Mouse (Mus musculus) lung, embryonic 14.5 days (tissue): ENCODE data around the gene Ptprb. TPM values are rescaled to one million over a fixed set of nuclear protein-coding genes. Genes with fewer than 3 reads are reported as not detected.

Experiments used
- ATAC-seq: fragments of 200-750 bp; cut with Nextera tagmentation; 2 replicates; pipeline ENCODE4 v1.8.0; 2017; ENCODE audit warnings: mild to moderate bottlenecking, moderate TSS enrichment, moderate library complexity; ENCODE audit not compliant: insufficient read depth
- DNase-seq: peaks from one replicate; pipeline ENCODE4 v3.0.0-alpha.2; 2015
- H3K27ac ChIP-seq: fragments of 300-500 bp; sonication (generic); 2 replicates; pipeline ENCODE4 v1.5.1; 2014; ENCODE audit warnings: low read depth, mild to moderate bottlenecking, moderate library complexity
- H3K27me3 ChIP-seq: fragments of 300-500 bp; sonication (generic); 2 replicates; pipeline ENCODE4 v1.6.1; 2014; ENCODE audit warnings: low read length, control low read depth; ENCODE audit not compliant: insufficient read depth
- H3K36me3 ChIP-seq: fragments of 300-500 bp; sonication (generic); 2 replicates; pipeline ENCODE4 v1.6.1; 2014; ENCODE audit warnings: control low read depth; ENCODE audit not compliant: insufficient read depth
- H3K4me1 ChIP-seq: fragments of 300-500 bp; sonication (generic); 2 replicates; pipeline ENCODE4 v1.6.1; 2014; ENCODE audit warnings: antibody characterized with exemption, control low read depth; ENCODE audit not compliant: insufficient read depth
- H3K4me2 ChIP-seq: fragments of 300-500 bp; sonication (generic); 2 replicates; pipeline ENCODE4 v1.6.1; 2014; ENCODE audit warnings: mild to moderate bottlenecking
- H3K4me3 ChIP-seq: fragments of 300-500 bp; sonication (generic); 2 replicates; pipeline ENCODE4 v1.5.1; 2014; ENCODE audit warnings: low read depth, low read length
- H3K9ac ChIP-seq: fragments of 300-500 bp; sonication (generic); 2 replicates; pipeline ENCODE4 v1.6.1; 2014
- H3K9me3 ChIP-seq: fragments of 300-500 bp; sonication (generic); 2 replicates; pipeline ENCODE4 v1.6.1; 2016; ENCODE audit warnings: low read depth, low read length, control low read depth
- CTCF ChIP-seq: IDR thresholded peaks from 2 replicates; pipeline ENCODE4 v1.5.1; 2016; ENCODE audit warnings: antibody characterized with exemption, low read depth
- WGBS: fragments of 180-500 bp; shearing (Covaris S2); extraction: QIAGEN DNeasy Blood & Tissue Kit; methylation state at CpG from one replicate; pipeline ENCODE4 v1.1.7; 2014; 5-methylcytosine and 5-hydroxymethylcytosine counted together
- polyA plus RNA-seq: library from polyadenylated mRNA; unstranded; fragments of >200 nt; fragmentation: Nextera tagmentation; extraction: Ambion mirVana; gene quantifications from 2 replicates; pipeline ENCODE4 v1.2.1, GENCODE M21; 2014

Ptprb gene
- polyA plus RNA-seq, 1 experiment from 2014 or later, result 12.5 TPM

GRCm38 (mm10) chr10:116393790-116394475 lies 118.6 kb downstream of the Ptprb start:
- no peak for TF ChIP-seq CTCF
- 60% methylated on average over 9 of the region's 9 CpGs for WGBS
- H3K36me3 ChIP-seq, result no peaks in the 10 kb centered on the region
- no peak overlapping the region for H3K27ac ChIP-seq
- no peak overlapping the region for H3K4me3 ChIP-seq
- H3K4me2 ChIP-seq, result no peak overlapping the region
- no peak overlapping the region for H3K9ac ChIP-seq
- no peaks in the 10 kb centered on the region for H3K27me3 ChIP-seq
- ATAC-seq, result no peak
- no peaks in the 10 kb centered on the region for H3K9me3 ChIP-seq
- peak; percentile 67 for DNase-seq
- no peaks in the 10 kb centered on the region for H3K4me1 ChIP-seq

- no peak overlapping the region for H3K4me2 ChIP-seq
- no peak overlapping the region for H3K9ac ChIP-seq
- H3K27ac ChIP-seq, result no peak overlapping the region
- WGBS, result 37% methylated on average over 4 of the region's 4 CpGs
- H3K27me3 ChIP-seq, result no peaks in the 10 kb centered on the region
- H3K9me3 ChIP-seq, result no peaks in the 10 kb centered on the region
- no peaks in the 10 kb centered on the region for H3K36me3 ChIP-seq
- no peaks in the 10 kb centered on the region for H3K4me1 ChIP-seq
- ATAC-seq (0 out of 2 replicates have a peak, but pooled peaks have one; percentile 44), DNase-seq (peak; percentile 20)
- no peak for TF ChIP-seq CTCF
- no peak overlapping the region for H3K4me3 ChIP-seq
Observed at GRCm38 (mm10) chr10:116394585-116394984, 119.3 kb downstream of the Ptprb start.

- WGBS, result 72% methylated on average over 5 of the region's 5 CpGs
- no peak overlapping the region for H3K4me2 ChIP-seq
- H3K27me3 ChIP-seq, result no peaks in the 10 kb centered on the region
- no peak for TF ChIP-seq CTCF
- H3K4me3 ChIP-seq, result no peak overlapping the region
- no peak overlapping the region for H3K9ac ChIP-seq
- no peak for DNase-seq
- no peaks in the 10 kb centered on the region for H3K36me3 ChIP-seq
- ATAC-seq, result no peak
- no peaks in the 10 kb centered on the region for H3K9me3 ChIP-seq
- no peak overlapping the region for H3K27ac ChIP-seq
- H3K4me1 ChIP-seq, result no peaks in the 10 kb centered on the region
Observed at GRCm38 (mm10) chr10:116396279-116396678, 121.0 kb downstream of the Ptprb start.

- H3K36me3 ChIP-seq, result no peaks in the 10 kb centered on the region
- no peak overlapping the region for H3K4me3 ChIP-seq
- H3K27ac ChIP-seq, result no peak overlapping the region
- H3K27me3 ChIP-seq, result no peaks in the 10 kb centered on the region
- no peaks in the 10 kb centered on the region for H3K4me1 ChIP-seq
- 84% methylated on average over 13 of the region's 13 CpGs for WGBS
- DNase-seq (no peak), ATAC-seq (no peak)
- no peak for TF ChIP-seq CTCF
- no peak overlapping the region for H3K4me2 ChIP-seq
- H3K9me3 ChIP-seq, result no peaks in the 10 kb centered on the region
- no peak overlapping the region for H3K9ac ChIP-seq
Observed at GRCm38 (mm10) chr10:116396966-116397365, 121.6 kb downstream of the Ptprb start.

GRCm38 (mm10) chr10:116397573-116397972 lies 122.2 kb downstream of the Ptprb start:
- Histone ChIP-seq H3K9ac (peak overlapping the region; percentile 26; the same call in 1 of the 2 replicates), H3K4me1 (no peaks in the 10 kb centered on the region), H3K36me3 (no peaks in the 10 kb centered on the region), H3K27ac (no peak overlapping the region), H3K9me3 (no peaks in the 10 kb centered on the region), H3K27me3 (no peaks in the 10 kb centered on the region), H3K4me3 (no peak overlapping the region), H3K4me2 (peak overlapping the region; percentile 52)
- WGBS, result 36% methylated on average over 14 of the region's 14 CpGs
- DNase-seq, result peak; percentile 21
- no peak for TF ChIP-seq CTCF
- ATAC-seq, result peak; percentile 50; the same call in 1 of the 2 replicates

GRCm38 (mm10) chr10:116397973-116398372 lies 122.7 kb downstream of the Ptprb start:
- H3K9ac ChIP-seq, result peak overlapping the region; percentile 26; the same call in 1 of the 2 replicates
- ATAC-seq, result no peak
- no peak overlapping the region for H3K4me3 ChIP-seq
- H3K4me2 ChIP-seq, result peak overlapping the region; percentile 52
- no peaks in the 10 kb centered on the region for H3K36me3 ChIP-seq
- TF ChIP-seq CTCF, result no peak
- H3K4me1 ChIP-seq, result no peaks in the 10 kb centered on the region
- H3K27ac ChIP-seq, result no peak overlapping the region
- no peaks in the 10 kb centered on the region for H3K27me3 ChIP-seq
- 42% methylated on average over 12 of the region's 12 CpGs for WGBS
- no peak for DNase-seq
- no peaks in the 10 kb centered on the region for H3K9me3 ChIP-seq

- DNase-seq, result peak; percentile 23
- H3K9me3 ChIP-seq, result no peaks in the 10 kb centered on the region
- no peaks in the 10 kb centered on the region for H3K27me3 ChIP-seq
- TF ChIP-seq CTCF, result no peak
- 47% methylated on average over 6 of the region's 6 CpGs for WGBS
- H3K36me3 ChIP-seq, result no peaks in the 10 kb centered on the region
- H3K4me1 ChIP-seq, result no peaks in the 10 kb centered on the region
- no peak overlapping the region for H3K27ac ChIP-seq
- no peak overlapping the region for H3K4me3 ChIP-seq
- peak; percentile 38; the same call in 1 of the 2 replicates for ATAC-seq
- H3K9ac ChIP-seq, result no peak overlapping the region
- H3K4me2 ChIP-seq, result no peak overlapping the region
Observed at GRCm38 (mm10) chr10:116402742-116403425, 127.6 kb downstream of the Ptprb start.
